Mouse (Mus musculus): ENCODE measurements around the gene Acot8. TPM values are rescaled to one million over a fixed set of nuclear protein-coding genes. Genes with fewer than 3 reads are reported as not detected.

Gene Acot8
- polyA plus RNA-seq, 1 experiment from 2014 or later, result 17.8 TPM

- Histone ChIP-seq H3K27me3 (ENCODE audit: insufficient read depth, poor library complexity, severe bottlenecking) (no peaks in the 10 kb centered on the region), H3K4me1 (peaks cover 16% of the 10 kb centered on the region), H3K9me3 (no peaks in the 10 kb centered on the region), H3K36me3 (peaks cover 45% of the 10 kb centered on the region), H3K27ac (no peak overlapping the region), H3K4me3 (no peak overlapping the region)
- DNase-seq (ENCODE audit: low spot score), result no peak
- 83% methylated on average over 15 of the region's 16 CpGs for WGBS
Measured at GRCm38 (mm10) chr2:164827146-164827850, 22.6 kb upstream of the Acot8 start.

GRCm38 (mm10) chr2:164825521-164825920 is 20.8 kb upstream of the Acot8 start:
- no peak for DNase-seq (ENCODE audit: low spot score)
- Histone ChIP-seq H3K27ac (no peak overlapping the region), H3K4me1 (peaks cover 11% of the 10 kb centered on the region), H3K4me3 (no peak overlapping the region), H3K36me3 (peaks cover 55% of the 10 kb centered on the region), H3K9me3 (no peaks in the 10 kb centered on the region), H3K27me3 (ENCODE audit: insufficient read depth, poor library complexity, severe bottlenecking) (no peaks in the 10 kb centered on the region)
- 92% methylated on average over 17 of the region's 17 CpGs for WGBS

- WGBS, result 88% methylated on average over 4 of the region's 4 CpGs
- no peak for DNase-seq (ENCODE audit: low spot score)
- no peak overlapping the region for H3K4me3 ChIP-seq
Measured at GRCm38 (mm10) chr2:164823969-164824368, 19.3 kb upstream of the Acot8 start.

GRCm38 (mm10) chr2:164823181-164823585 is 18.5 kb upstream of the Acot8 start:
- WGBS, result 2% methylated on average over 10 of the region's 10 CpGs
- H3K4me1 ChIP-seq, result peaks cover 10% of the 10 kb centered on the region; the same call in 1 of the 2 replicates
- no peaks in the 10 kb centered on the region for H3K9me3 ChIP-seq
- no peaks in the 10 kb centered on the region for H3K27me3 ChIP-seq (ENCODE audit: insufficient read depth, poor library complexity, severe bottlenecking)
- DNase-seq (ENCODE audit: low spot score), result peak; percentile 80
- peak overlapping the region; percentile 90 for H3K27ac ChIP-seq
- peaks cover 56% of the 10 kb centered on the region for H3K36me3 ChIP-seq
- H3K4me3 ChIP-seq, result peak overlapping the region; percentile 87

More at GRCm38 (mm10) chr2:164823969-164824368, 19.3 kb upstream of the Acot8 start:
- Histone ChIP-seq H3K4me1 (peaks cover 10% of the 10 kb centered on the region; the same call in 1 of the 2 replicates), H3K36me3 (peaks cover 63% of the 10 kb centered on the region), H3K27ac (no peak overlapping the region), H3K9me3 (no peaks in the 10 kb centered on the region), H3K27me3 (ENCODE audit: insufficient read depth, poor library complexity, severe bottlenecking) (no peaks in the 10 kb centered on the region)

GRCm38 (mm10) chr2:164822636-164823165 is 18.0 kb upstream of the Acot8 start, which contains the start of gene Zswim1:
Gene Zswim1, plus strand, starts transcription at chr2:164822686.
- DNase-seq (ENCODE audit: low spot score), result peak; percentile 100
- Histone ChIP-seq H3K9me3 (no peaks in the 10 kb centered on the region), H3K4me1 (peaks cover 12% of the 10 kb centered on the region), H3K4me3 (peak within 1 kb of the TSS; percentile 87), H3K27me3 (ENCODE audit: insufficient read depth, poor library complexity, severe bottlenecking) (no peaks in the 10 kb centered on the region), H3K27ac (peak within 1 kb of the TSS; percentile 90), H3K36me3 (peaks cover 51% of the 10 kb centered on the region)
- WGBS, result 1% methylated on average over 32 of the region's 32 CpGs

GRCm38 (mm10) chr2:164821060-164821459 is 16.4 kb upstream of the Acot8 start:
- no peaks in the 10 kb centered on the region for H3K9me3 ChIP-seq
- H3K27me3 ChIP-seq (ENCODE audit: insufficient read depth, poor library complexity, severe bottlenecking), result no peaks in the 10 kb centered on the region
- no peak overlapping the region for H3K27ac ChIP-seq
- DNase-seq (ENCODE audit: low spot score), result no peak
- H3K4me3 ChIP-seq, result no peak overlapping the region
- 84% methylated on average over 6 of the region's 6 CpGs for WGBS
- peaks cover 22% of the 10 kb centered on the region for H3K4me1 ChIP-seq
- H3K36me3 ChIP-seq, result peaks cover 35% of the 10 kb centered on the region

GRCm38 (mm10) chr2:164817703-164818102 is 13.0 kb upstream of the Acot8 start:
- H3K27me3 ChIP-seq (ENCODE audit: insufficient read depth, poor library complexity, severe bottlenecking), result no peaks in the 10 kb centered on the region
- no peak overlapping the region for H3K4me3 ChIP-seq
- peaks cover 27% of the 10 kb centered on the region for H3K4me1 ChIP-seq
- 60% methylated on average over 5 of the region's 5 CpGs for WGBS
- H3K9me3 ChIP-seq, result no peaks in the 10 kb centered on the region
- H3K27ac ChIP-seq, result peak overlapping the region; percentile 52
- no peak for DNase-seq (ENCODE audit: low spot score)
- peaks cover 28% of the 10 kb centered on the region for H3K36me3 ChIP-seq

GRCm38 (mm10) chr2:164817206-164817605 is 12.5 kb upstream of the Acot8 start:
- 67% methylated on average over 6 of the region's 6 CpGs for WGBS
- DNase-seq (ENCODE audit: low spot score), result no peak
- peaks cover 22% of the 10 kb centered on the region for H3K4me1 ChIP-seq
- no peaks in the 10 kb centered on the region for H3K27me3 ChIP-seq (ENCODE audit: insufficient read depth, poor library complexity, severe bottlenecking)
- no peaks in the 10 kb centered on the region for H3K9me3 ChIP-seq
- peak overlapping the region; percentile 52 for H3K27ac ChIP-seq
- no peak overlapping the region for H3K4me3 ChIP-seq
- H3K36me3 ChIP-seq, result peaks cover 28% of the 10 kb centered on the region

- 69% methylated on average over 8 of the region's 8 CpGs for WGBS
- no peak overlapping the region for H3K4me3 ChIP-seq
Measured at GRCm38 (mm10) chr2:164815821-164816220, 11.1 kb upstream of the Acot8 start.

GRCm38 (mm10) chr2:164815348-164815747 is 10.7 kb upstream of the Acot8 start:
- peaks cover 16% of the 10 kb centered on the region for H3K36me3 ChIP-seq
- no peak overlapping the region for H3K4me3 ChIP-seq
- WGBS, result 73% methylated on average over 5 of the region's 5 CpGs
- H3K4me1 ChIP-seq, result peaks cover 21% of the 10 kb centered on the region
- H3K27me3 ChIP-seq (ENCODE audit: insufficient read depth, poor library complexity, severe bottlenecking), result no peaks in the 10 kb centered on the region
- H3K27ac ChIP-seq, result peak overlapping the region; percentile 29; the same call in 1 of the 2 replicates
- no peaks in the 10 kb centered on the region for H3K9me3 ChIP-seq
- DNase-seq (ENCODE audit: low spot score), result no peak

More at GRCm38 (mm10) chr2:164815821-164816220, 11.1 kb upstream of the Acot8 start:
- Histone ChIP-seq H3K27ac (peak overlapping the region; percentile 29; the same call in 1 of the 2 replicates), H3K4me1 (peaks cover 21% of the 10 kb centered on the region), H3K9me3 (no peaks in the 10 kb centered on the region), H3K36me3 (peaks cover 21% of the 10 kb centered on the region), H3K27me3 (ENCODE audit: insufficient read depth, poor library complexity, severe bottlenecking) (no peaks in the 10 kb centered on the region)
- no peak for DNase-seq (ENCODE audit: low spot score)

GRCm38 (mm10) chr2:164813557-164813956 is 8.9 kb upstream of the Acot8 start:
- DNase-seq (ENCODE audit: low spot score), result no peak
- H3K27ac ChIP-seq, result no peak overlapping the region
- 73% methylated on average over 2 of the region's 2 CpGs for WGBS
- no peaks in the 10 kb centered on the region for H3K27me3 ChIP-seq (ENCODE audit: insufficient read depth, poor library complexity, severe bottlenecking)
- H3K4me1 ChIP-seq, result peaks cover 21% of the 10 kb centered on the region
- no peak overlapping the region for H3K4me3 ChIP-seq
- H3K36me3 ChIP-seq, result peaks cover 16% of the 10 kb centered on the region
- no peaks in the 10 kb centered on the region for H3K9me3 ChIP-seq

GRCm38 (mm10) chr2:164806614-164807013 is 1.9 kb upstream of the Acot8 start:
- WGBS, result 74% methylated on average over 7 of the region's 7 CpGs
- Histone ChIP-seq H3K4me3 (no peak overlapping the region), H3K27ac (no peak overlapping the region), H3K36me3 (peaks cover 25% of the 10 kb centered on the region), H3K27me3 (ENCODE audit: insufficient read depth, poor library complexity, severe bottlenecking) (no peaks in the 10 kb centered on the region), H3K9me3 (no peaks in the 10 kb centered on the region), H3K4me1 (peaks cover 22% of the 10 kb centered on the region)
- DNase-seq (ENCODE audit: low spot score), result no peak

- H3K4me3 ChIP-seq, result peak overlapping the region; percentile 89
- H3K9me3 ChIP-seq, result no peaks in the 10 kb centered on the region
- WGBS, result 1% methylated on average over 21 of the region's 21 CpGs
- H3K4me1 ChIP-seq, result peaks cover 22% of the 10 kb centered on the region
- DNase-seq (ENCODE audit: low spot score), result no peak
- peaks cover 37% of the 10 kb centered on the region for H3K36me3 ChIP-seq
- peak overlapping the region; percentile 94 for H3K27ac ChIP-seq
- H3K27me3 ChIP-seq (ENCODE audit: insufficient read depth, poor library complexity, severe bottlenecking), result no peaks in the 10 kb centered on the region
Measured at GRCm38 (mm10) chr2:164805332-164805718, 643 bp upstream of the Acot8 start.

Data from heart, embryonic 10.5 days (tissue).